Mouse (Mus musculus) MEL (cell line): Measurements from ENCODE around the gene Etfbkmt.

Source experiments
- MAFK ChIP-seq: IDR thresholded peaks from 2 replicates; pipeline ENCODE4 v1.6.1; 2011; ENCODE audit warnings: low read depth, mild to moderate bottlenecking, low read length, improper control_type of control experiment, borderline replicate concordance
- POLR2A ChIP-seq, 2 experiments: IDR thresholded peaks; 2 replicates each; pipeline ENCODE4 v1.6.1; 2011 to 2012; ENCODE audit warnings: low read length in 2 of 2, mild to moderate bottlenecking in 2 of 2, control low read depth in 1 of 2, improper control_type of control experiment in 1 of 2, low read depth in 1 of 2, moderate library complexity in 1 of 2; ENCODE audit not compliant: control insufficient read depth in 1 of 2, insufficient read depth in 1 of 2, poor library complexity in 1 of 2

DNA sequence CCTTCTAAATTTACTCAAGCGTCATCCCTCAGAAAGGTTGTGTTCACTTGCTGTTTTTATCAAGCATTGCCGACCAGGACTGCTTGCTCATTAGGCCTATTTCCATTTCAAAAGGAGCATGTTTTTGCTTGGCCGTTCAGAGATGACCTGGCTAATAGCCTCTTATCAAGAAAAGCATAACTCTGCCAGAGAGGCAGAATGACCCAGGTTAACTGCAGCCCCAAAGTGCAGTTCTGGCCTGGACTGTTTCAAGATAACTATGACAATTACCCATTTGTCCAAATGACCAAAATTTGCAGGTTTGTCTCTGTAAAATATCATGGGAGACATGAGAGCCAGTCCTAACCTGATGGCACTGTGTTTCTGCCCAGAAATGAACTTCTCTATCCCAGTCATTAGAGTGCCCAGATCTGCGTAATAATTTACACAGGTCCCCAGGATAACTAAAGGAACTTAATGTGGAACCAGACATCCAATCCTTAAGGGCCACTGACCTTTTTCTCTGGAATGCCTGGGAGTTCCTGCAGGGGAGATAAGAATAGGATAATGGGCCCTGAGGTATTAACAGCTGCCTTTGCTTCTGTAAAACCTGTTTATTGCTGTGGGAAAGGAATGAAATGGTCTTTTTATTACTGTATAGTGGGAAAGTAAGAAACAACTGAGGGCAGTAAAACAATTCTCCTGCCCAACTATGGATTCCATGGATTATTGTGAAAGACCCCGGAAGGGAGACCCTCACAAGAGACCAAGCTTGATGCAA, 5.1 kb upstream of the Etfbkmt start:
- TF ChIP-seq MAFK = no peak
- no peak for TF ChIP-seq POLR2A (IDR thresholded peaks at IDR 0.05; ENCODE audit: control insufficient read depth in 1 of 2, insufficient read depth in 1 of 2, low read depth in 1 of 2, low read length in 2 of 2, poor library complexity in 1 of 2)
